ENCODE assay signal across 7 mouse cellular contexts in the genomic region with DNA sequence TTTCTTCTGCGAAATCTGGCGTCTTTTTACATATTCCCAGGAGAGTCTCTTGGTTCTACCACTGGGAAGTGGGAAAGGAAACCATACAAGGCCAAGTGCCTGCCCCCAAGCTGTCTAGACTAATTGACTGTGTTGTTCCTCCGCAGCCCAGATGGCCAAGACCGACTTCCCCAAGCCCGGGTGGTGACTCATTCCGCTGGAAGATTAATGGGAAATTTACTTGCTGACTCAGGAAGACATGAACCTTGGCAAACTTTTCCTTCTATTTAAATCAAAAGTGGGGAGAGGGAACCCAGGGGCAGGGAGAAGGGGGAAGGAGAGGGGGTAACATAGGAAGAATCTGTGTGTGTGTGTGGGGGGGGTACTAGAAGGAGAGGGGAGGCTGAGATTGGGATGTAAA. TPM values are rescaled to one million over a fixed set of nuclear protein-coding genes. Genes with fewer than 3 reads are reported as not detected.
DNase-seq lines count a peak whose midpoint lies in the region; TF ChIP-seq lines count a peak whose summit lies in the region.

No protein-coding gene starts in this region.

- H3K4me3 ChIP-seq in embryonic fibroblast, embryonic 13.5 days (ENCODE audit: insufficient read depth, low read length) = no peak overlapping the region

- intact Hi-C loops in heart, postnatal 36 days (cut with DNase I) = no loop called here

- no peak for TF ChIP-seq CTCF in embryonic fibroblast, embryonic 13.5 days (IDR thresholded peaks at IDR 0.05; ENCODE audit: borderline replicate concordance, insufficient read depth, low read length)

- H3K27ac ChIP-seq in embryonic fibroblast, embryonic 13.5 days (ENCODE audit: insufficient read depth, low read length) = peak overlapping the region; percentile 88; the same call in 1 of the 2 replicates

- no peak for TF ChIP-seq POLR2A in embryonic fibroblast, embryonic 13.5 days (IDR thresholded peaks at IDR 0.05; ENCODE audit: low read depth, low read length)

- H3K4me1 ChIP-seq in embryonic fibroblast, embryonic 13.5 days (ENCODE audit: control insufficient read depth, insufficient read depth, low read length) = peaks cover 3% of the 10 kb centered on the region

- DNase-seq in ES-CJ7 (ENCODE audit: low read depth, low spot score) = peak; percentile 26
- DNase-seq in adrenal gland, adult 2 months = peak; percentile 94
- DNase-seq in heart, postnatal 36 days = peak; percentile 68 to 76
- DNase-seq in layer of hippocampus, postnatal 10 days (ENCODE audit: low spot score in 2 of 2) = peak; percentile 37 to 52
- DNase-seq in mesoderm, embryonic 11.5 days (ENCODE audit: low read depth, low spot score) = peak; percentile 90
- DNase-seq in urinary bladder, postnatal 14 days (ENCODE audit: low spot score) = peak; percentile 87

RNA-seq across cellular contexts. Expression of gene Itgav, which starts 9.4 kb away (rescaled TPM):
- total RNA-seq in adrenal gland, adult 2 months (2021) = 100 to 1,000 TPM; 127 to 133 TPM
- polyA plus RNA-seq in adrenal gland, adult 2 months (2012; rRNA removed) = 196 and 209 TPM in 2 replicates
- polyA plus RNA-seq in embryonic fibroblast, embryonic 13.5 days (2011; ENCODE audit: insufficient read length, low read depth, missing spikeins) = 219 and 315 TPM in 2 replicates
- 10 to 100 TPM; 40.6 to 41.4 TPM for total RNA-seq in heart, postnatal 36 days (2021)
- total RNA-seq in layer of hippocampus, postnatal 10 days (2021) = 10 to 100 TPM; 50.4 to 52.3 TPM

Comparison
In these comparisons a context has a peak if more than half of its experiments do, and no peak if none do; other contexts are left out.
1. DNase-seq: peak in every context shown above with its lines; median percentile 94 in adrenal gland, adult 2 months; 90 in mesoderm, embryonic 11.5 days; 87 in urinary bladder, postnatal 14 days; 72 in heart, postnatal 36 days; 44 in layer of hippocampus, postnatal 10 days; 26 in ES-CJ7.